Mouse (Mus musculus) left cerebral cortex, postnatal 14 days (tissue): ENCODE results near the gene Olfr532. TPM values are rescaled to one million over a fixed set of nuclear protein-coding genes. Genes with fewer than 3 reads are reported as not detected.
"Not testable (repeated sequence)": the region's sequence is repeated elsewhere in the genome, so short reads cannot be mapped to it uniquely, and the experiment has no call there.

ENCODE experiments used
- DNase-seq, 2 experiments: peaks; one replicate each; pipeline ENCODE4 v3.0.0; 2021 to 2022; ENCODE audit warnings: low spot score in 2 of 2, mixed read lengths in 1 of 2
- intact Hi-C: fragments of 180-260 bp; cut with DNase I; formaldehyde crosslinking; loops from one replicate; pipeline ENCODE4 v1.15.1; 2025
- long read RNA-seq, 2 experiments: library from polyadenylated mRNA; stranded (forward); transcript quantifications; one replicate each; pipeline ENCODE4 v2.0.0; 2021
- total RNA-seq, 2 experiments: library from RNA; stranded (reverse); gene quantifications; 2 replicates each; pipeline ENCODE4 v1.2.3; 2021

The Olfr532 gene
- not detected for total RNA-seq
- long read RNA-seq, experiment 1: 0 reads
- long read RNA-seq, experiment 2: 0 reads

- DNase-seq: no peak
- intact Hi-C loops: no loop called here
These were observed at the start of gene Olfr532 for GRCm38 (mm10) chr7:140421539-140421938. Olfr532 (minus strand) TSS chr7:140421639.

- DNase-seq, intact Hi-C loops: not testable (repeated sequence)
These were observed 41.6 kb upstream of the Olfr532 start, which contains the start of gene Olfr533 for GRCm38 (mm10) chr7:140463070-140463469. Olfr533 (plus strand) TSS chr7:140463370.

- no peak for DNase-seq
These were observed 21.7 kb upstream of the Olfr532 start for GRCm38 (mm10) chr7:140443141-140443540.

DNA sequence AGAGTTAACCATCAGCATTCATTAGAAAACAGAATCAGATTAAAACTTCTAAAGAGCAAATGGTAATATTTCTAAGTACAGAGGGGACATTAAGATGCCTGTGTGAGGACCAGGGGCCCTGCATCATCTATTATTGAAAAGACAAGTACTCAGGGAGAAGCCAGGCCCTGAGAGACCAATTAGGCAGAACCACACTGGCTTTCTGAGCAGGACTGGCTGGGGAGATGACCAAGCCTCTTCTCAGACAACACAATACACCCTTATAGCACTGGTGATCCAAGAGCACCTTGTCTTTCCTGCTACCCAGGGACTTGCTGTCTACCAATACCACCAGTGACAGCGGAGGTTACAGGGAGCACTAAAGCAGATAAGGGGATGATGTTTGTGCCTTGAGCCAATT, 18.6 kb downstream of the Olfr532 start, which contains the start of gene Olfr531:
TSS of gene Olfr531 (minus strand) at position 101 of the 400 bp plus-strand sequence.
- intact Hi-C loops: no loop called here

More at GRCm38 (mm10) chr7:140443141-140443540, 21.7 kb upstream of the Olfr532 start:
- intact Hi-C loops: no loop called here

DNA sequence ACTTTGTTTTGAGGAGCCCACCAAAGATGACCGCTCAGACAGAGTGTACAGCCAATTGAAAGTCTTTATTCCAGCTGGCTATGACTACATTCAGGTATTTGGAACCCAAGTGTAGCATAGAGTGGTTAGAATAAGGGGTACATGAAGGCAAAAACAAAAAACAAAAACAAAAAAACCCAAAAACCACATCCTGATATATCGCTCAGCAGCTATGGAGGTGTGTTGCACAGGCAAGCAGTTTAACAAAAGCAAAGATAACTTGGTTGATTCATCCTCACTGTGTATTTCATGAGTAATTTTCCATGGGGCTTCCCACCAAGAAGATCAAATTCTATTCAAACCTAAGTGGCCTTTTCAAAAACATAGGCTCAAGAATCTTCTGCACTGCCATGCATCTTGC, 44.5 kb downstream of the Olfr532 start:
- intact Hi-C loops: no loop called here

More for the DNA sequence above, 18.6 kb downstream of the Olfr532 start, which contains the start of gene Olfr531:
- DNase-seq: no peak

DNA sequence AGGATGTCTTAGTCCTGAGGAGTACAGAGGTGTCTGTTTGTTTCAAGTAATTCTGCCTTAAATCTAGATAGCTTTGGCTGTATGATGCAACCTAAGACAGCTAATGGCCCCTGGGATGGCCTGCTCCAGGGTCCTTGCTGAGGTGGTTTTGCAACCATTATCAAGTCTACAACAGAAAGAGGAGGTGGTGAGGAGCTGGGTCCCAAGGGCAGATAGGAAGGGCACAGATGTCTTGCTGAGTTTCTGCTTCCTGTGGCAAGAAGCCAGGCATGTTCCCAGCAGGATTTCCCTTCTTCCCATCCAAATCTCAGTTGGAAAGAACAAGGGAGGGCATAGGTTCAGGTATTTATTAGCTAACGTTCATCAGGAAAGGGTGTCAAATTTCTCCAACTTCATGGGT, 45.2 kb downstream of the Olfr532 start, which contains the start of gene Olfr530:
TSS of gene Olfr530 (minus strand) at position 101 of the 400 bp plus-strand sequence.
- no peak for DNase-seq
- intact Hi-C loops: no loop called here

More for the DNA sequence above, 44.5 kb downstream of the Olfr532 start:
- DNase-seq: no peak

DNA sequence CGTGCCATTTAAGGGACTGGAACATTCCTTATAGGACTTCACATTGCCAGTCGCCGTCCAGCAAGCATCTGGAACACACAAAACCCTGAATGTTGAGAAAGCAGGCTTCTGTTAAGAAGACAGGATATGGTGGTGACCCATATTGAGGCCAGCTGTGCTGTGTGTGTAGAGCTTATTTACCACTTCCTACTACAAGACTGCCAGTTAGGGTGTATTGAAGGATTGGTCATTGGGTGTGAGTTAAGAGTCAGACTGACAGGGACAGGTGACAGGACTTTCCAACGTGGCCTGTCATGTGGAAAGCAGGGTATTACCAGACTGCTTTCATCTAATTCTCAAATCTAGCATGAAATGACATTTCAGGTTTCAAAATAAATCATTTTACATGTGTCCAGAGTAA, 47.1 kb downstream of the Olfr532 start:
- DNase-seq: no peak

More for the DNA sequence above, 47.1 kb downstream of the Olfr532 start:
- intact Hi-C loops: no loop called here

Other genes with a start within 250 kb of the Olfr532 start
- under 1 TPM in 1 of 2 experiments, not detected in 1; 0.11 TPM for gene Olfr523, start 248.4 kb downstream of the Olfr532 start, total RNA-seq
- gene Olfr524, start 215.7 kb downstream of the Olfr532 start, total RNA-seq: not detected
- gene Cd163l1, start 203.4 kb downstream of the Olfr532 start, total RNA-seq: under 1 TPM in 1 of 2 experiments, not detected in 1; 0.18 TPM
- not detected for gene 5830411N06Rik, start 174.4 kb downstream of the Olfr532 start, total RNA-seq
- gene Olfr525, start 100.8 kb downstream of the Olfr532 start, total RNA-seq: not detected
- gene Olfr527, start 87.6 kb downstream of the Olfr532 start, total RNA-seq: not detected
- not detected for gene Olfr60, start 60.0 kb downstream of the Olfr532 start, total RNA-seq
- gene Olfr530, start 45.3 kb downstream of the Olfr532 start, total RNA-seq: not detected
- not detected for gene Olfr531, start 18.7 kb downstream of the Olfr532 start, total RNA-seq
- not detected for gene Olfr533, start 41.7 kb upstream of the Olfr532 start, total RNA-seq
- gene Olfr535, start 62.6 kb upstream of the Olfr532 start, total RNA-seq: not detected
- gene Olfr536, start 85.8 kb upstream of the Olfr532 start, total RNA-seq: not detected
- not detected for gene Olfr538, start 146.2 kb upstream of the Olfr532 start, total RNA-seq
- gene Olfr46, start 179.6 kb upstream of the Olfr532 start, total RNA-seq: under 1 TPM in 1 of 2 experiments, not detected in 1; 0.04 TPM
- gene Olfr61, start 207.3 kb upstream of the Olfr532 start, total RNA-seq: not detected
- not detected for gene Olfr53, start 224.8 kb upstream of the Olfr532 start, total RNA-seq
- gene Olfr539, start 238.3 kb upstream of the Olfr532 start, total RNA-seq: under 1 TPM; 0.06 to 0.07 TPM